Mouse (Mus musculus) lung, embryonic 14.5 days (tissue): ENCODE measurements at regions not wholly inside any gene's neighbourhood (a gene's known extent, or its start where the extent isn't known, plus 50 kb on each side); places are given as distances from the start of the nearest gene placed in this dataset.

Experiments
- ATAC-seq: fragments of 200-750 bp; cut with Nextera tagmentation; 2 replicates; pipeline ENCODE4 v1.8.0; 2017; ENCODE audit warnings: mild to moderate bottlenecking, moderate TSS enrichment, moderate library complexity; ENCODE audit not compliant: insufficient read depth
- DNase-seq: peaks from one replicate; pipeline ENCODE4 v3.0.0-alpha.2; 2015
- H3K27ac ChIP-seq: fragments of 300-500 bp; sonication (generic); 2 replicates; pipeline ENCODE4 v1.5.1; 2014; ENCODE audit warnings: low read depth, mild to moderate bottlenecking, moderate library complexity
- H3K27me3 ChIP-seq: fragments of 300-500 bp; sonication (generic); 2 replicates; pipeline ENCODE4 v1.6.1; 2014; ENCODE audit warnings: low read length, control low read depth; ENCODE audit not compliant: insufficient read depth
- H3K36me3 ChIP-seq: fragments of 300-500 bp; sonication (generic); 2 replicates; pipeline ENCODE4 v1.6.1; 2014; ENCODE audit warnings: control low read depth; ENCODE audit not compliant: insufficient read depth
- H3K4me1 ChIP-seq: fragments of 300-500 bp; sonication (generic); 2 replicates; pipeline ENCODE4 v1.6.1; 2014; ENCODE audit warnings: antibody characterized with exemption, control low read depth; ENCODE audit not compliant: insufficient read depth
- H3K4me2 ChIP-seq: fragments of 300-500 bp; sonication (generic); 2 replicates; pipeline ENCODE4 v1.6.1; 2014; ENCODE audit warnings: mild to moderate bottlenecking
- H3K4me3 ChIP-seq: fragments of 300-500 bp; sonication (generic); 2 replicates; pipeline ENCODE4 v1.5.1; 2014; ENCODE audit warnings: low read depth, low read length
- H3K9ac ChIP-seq: fragments of 300-500 bp; sonication (generic); 2 replicates; pipeline ENCODE4 v1.6.1; 2014
- H3K9me3 ChIP-seq: fragments of 300-500 bp; sonication (generic); 2 replicates; pipeline ENCODE4 v1.6.1; 2016; ENCODE audit warnings: low read depth, low read length, control low read depth
- CTCF ChIP-seq: IDR thresholded peaks from 2 replicates; pipeline ENCODE4 v1.5.1; 2016; ENCODE audit warnings: antibody characterized with exemption, low read depth
- WGBS: fragments of 180-500 bp; shearing (Covaris S2); extraction: QIAGEN DNeasy Blood & Tissue Kit; methylation state at CpG from one replicate; pipeline ENCODE4 v1.1.7; 2014; 5-methylcytosine and 5-hydroxymethylcytosine counted together

- WGBS = 73% methylated on average over 5 of the region's 5 CpGs
Measured at GRCm38 (mm10) chr13:112193676-112194075, 94.6 kb upstream of the Ankrd55 start.

GRCm38 (mm10) chr13:112194991-112195390 lies 93.3 kb upstream of the Ankrd55 start:
- no peaks in the 10 kb centered on the region for H3K27me3 ChIP-seq
- WGBS = 83% methylated on average over 5 of the region's 5 CpGs
- no peak overlapping the region for H3K9ac ChIP-seq
- no peaks in the 10 kb centered on the region for H3K9me3 ChIP-seq
- TF ChIP-seq CTCF = no peak
- no peak overlapping the region for H3K4me2 ChIP-seq
- H3K27ac ChIP-seq = no peak overlapping the region
- no peaks in the 10 kb centered on the region for H3K36me3 ChIP-seq
- DNase-seq (no peak), ATAC-seq (no peak)
- no peak overlapping the region for H3K4me3 ChIP-seq
- peaks cover 23% of the 10 kb centered on the region for H3K4me1 ChIP-seq

More at GRCm38 (mm10) chr13:112193676-112194075, 94.6 kb upstream of the Ankrd55 start:
- Histone ChIP-seq H3K36me3 (no peaks in the 10 kb centered on the region), H3K4me3 (no peak overlapping the region), H3K9ac (no peak overlapping the region), H3K4me2 (no peak overlapping the region), H3K27me3 (no peaks in the 10 kb centered on the region), H3K27ac (no peak overlapping the region), H3K9me3 (no peaks in the 10 kb centered on the region), H3K4me1 (peaks cover 32% of the 10 kb centered on the region)
- no peak for TF ChIP-seq CTCF
- no peak for DNase-seq
- no peak for ATAC-seq

GRCm38 (mm10) chr13:112196789-112197188 lies 91.5 kb upstream of the Ankrd55 start:
- Histone ChIP-seq H3K27me3 (no peaks in the 10 kb centered on the region), H3K4me1 (peaks cover 23% of the 10 kb centered on the region), H3K4me2 (peak overlapping the region; percentile 49), H3K36me3 (no peaks in the 10 kb centered on the region), H3K27ac (peak overlapping the region; percentile 47; the same call in 1 of the 2 replicates), H3K4me3 (no peak overlapping the region), H3K9me3 (no peaks in the 10 kb centered on the region), H3K9ac (0 out of 2 replicates have a peak overlapping the region, but pooled peaks have one; percentile 6)
- peak; percentile 39; the same call in 1 of the 2 replicates for ATAC-seq
- peak; percentile 79 for DNase-seq
- 4% methylated on average over 13 of the region's 13 CpGs for WGBS
- TF ChIP-seq CTCF = peak; percentile 77

GRCm38 (mm10) chr13:112203721-112204120 lies 84.5 kb upstream of the Ankrd55 start:
- H3K27me3 ChIP-seq = no peaks in the 10 kb centered on the region
- ATAC-seq (no peak), DNase-seq (no peak)
- WGBS = 75% methylated on average over 8 of the region's 8 CpGs
- no peaks in the 10 kb centered on the region for H3K4me1 ChIP-seq
- no peak overlapping the region for H3K4me3 ChIP-seq
- H3K9me3 ChIP-seq = no peaks in the 10 kb centered on the region
- TF ChIP-seq CTCF = no peak
- no peak overlapping the region for H3K27ac ChIP-seq
- no peak overlapping the region for H3K9ac ChIP-seq
- H3K4me2 ChIP-seq = no peak overlapping the region
- H3K36me3 ChIP-seq = no peaks in the 10 kb centered on the region

GRCm38 (mm10) chr13:112204204-112204603 lies 84.0 kb upstream of the Ankrd55 start:
- DNase-seq = no peak
- Histone ChIP-seq H3K9ac (no peak overlapping the region), H3K4me1 (no peaks in the 10 kb centered on the region), H3K9me3 (no peaks in the 10 kb centered on the region), H3K4me3 (no peak overlapping the region), H3K27ac (no peak overlapping the region), H3K4me2 (no peak overlapping the region), H3K36me3 (no peaks in the 10 kb centered on the region), H3K27me3 (no peaks in the 10 kb centered on the region)
- 57% methylated on average over 3 of the region's 3 CpGs for WGBS
- ATAC-seq = no peak
- no peak for TF ChIP-seq CTCF

GRCm38 (mm10) chr13:112204813-112205212 lies 83.4 kb upstream of the Ankrd55 start:
- H3K27ac ChIP-seq = no peak overlapping the region
- H3K36me3 ChIP-seq = no peaks in the 10 kb centered on the region
- H3K4me3 ChIP-seq = no peak overlapping the region
- no peaks in the 10 kb centered on the region for H3K4me1 ChIP-seq
- DNase-seq (peak; percentile 46), ATAC-seq (no peak)
- TF ChIP-seq CTCF = no peak
- no peaks in the 10 kb centered on the region for H3K9me3 ChIP-seq
- H3K9ac ChIP-seq = no peak overlapping the region
- H3K4me2 ChIP-seq = no peak overlapping the region
- H3K27me3 ChIP-seq = no peaks in the 10 kb centered on the region
- 72% methylated on average over 5 of the region's 5 CpGs for WGBS

GRCm38 (mm10) chr13:112207617-112208235 lies 80.5 kb upstream of the Ankrd55 start:
- Histone ChIP-seq H3K36me3 (no peaks in the 10 kb centered on the region), H3K27me3 (no peaks in the 10 kb centered on the region), H3K4me3 (no peak overlapping the region), H3K27ac (no peak overlapping the region), H3K9me3 (no peaks in the 10 kb centered on the region), H3K4me1 (no peaks in the 10 kb centered on the region), H3K4me2 (no peak overlapping the region), H3K9ac (no peak overlapping the region)
- no peak for ATAC-seq
- DNase-seq = no peak
- WGBS = 81% methylated on average over 12 of the region's 12 CpGs
- TF ChIP-seq CTCF = no peak
